Mouse (Mus musculus) embryonic facial prominence, embryonic 10.5 days (tissue): ENCODE data around the gene Rasgef1b. TPM values are rescaled to one million over a fixed set of nuclear protein-coding genes. Genes with fewer than 3 reads are reported as not detected.
"Not testable (repeated sequence)": the region's sequence is repeated elsewhere in the genome, so short reads cannot be mapped to it uniquely, and the experiment has no call there.

Experiments used
- DNase-seq: peaks from one replicate; pipeline ENCODE4 v3.0.0-alpha.2; 2017; ENCODE audit warnings: low spot score
- H3K27ac ChIP-seq: fragments of 300-500 bp; sonication (generic); replicated peaks from 2 replicates; pipeline ENCODE4 v1.5.1; 2016; ENCODE audit warnings: mild to moderate bottlenecking
- H3K27me3 ChIP-seq: fragments of 300-500 bp; sonication (generic); replicated peaks from 2 replicates; pipeline ENCODE4 v1.6.1; 2016; ENCODE audit warnings: low read depth, mild to moderate bottlenecking; ENCODE audit not compliant: poor library complexity, severe bottlenecking
- H3K36me3 ChIP-seq: fragments of 300-500 bp; sonication (generic); replicated peaks from 2 replicates; pipeline ENCODE4 v1.6.1; 2016; ENCODE audit warnings: mild to moderate bottlenecking, moderate library complexity
- H3K4me1 ChIP-seq: fragments of 300-500 bp; sonication (generic); 2 replicates; pipeline ENCODE4 v1.6.1; 2016
- H3K4me3 ChIP-seq: fragments of 300-500 bp; sonication (generic); 2 replicates; pipeline ENCODE4 v1.5.1; 2016; ENCODE audit warnings: mild to moderate bottlenecking, moderate library complexity
- H3K9me3 ChIP-seq: fragments of 300-500 bp; sonication (generic); 2 replicates; pipeline ENCODE4 v1.6.1; 2016; ENCODE audit warnings: mild to moderate bottlenecking
- WGBS: fragments of 180-500 bp; shearing (Covaris S2); methylation state at CpG from one replicate; pipeline ENCODE4 v1.1.7; 2016; 5-methylcytosine and 5-hydroxymethylcytosine counted together
- polyA plus RNA-seq: library from polyadenylated mRNA; unstranded; fragments of >200 nt; fragmentation: Nextera tagmentation; extraction: Ambion mirVana; gene quantifications from 2 replicates; pipeline ENCODE4 v1.2.1, GENCODE M21; 2016

Gene Rasgef1b
- polyA plus RNA-seq, 1 experiment from 2014 or later, result 11.8 TPM

GRCm38 (mm10) chr5:99223869-99224498 lies 504.9 kb downstream of the Rasgef1b start:
- H3K9me3 ChIP-seq, result no peaks in the 10 kb centered on the region; the same call in 1 of the 2 replicates
- H3K27ac ChIP-seq, result no peak overlapping the region
- DNase-seq, result no peak
- no peaks in the 10 kb centered on the region for H3K4me1 ChIP-seq
- no peaks in the 10 kb centered on the region for H3K27me3 ChIP-seq
- peaks cover 93% of the 10 kb centered on the region for H3K36me3 ChIP-seq
- WGBS, result 73% methylated on average over 15 of the region's 15 CpGs
- H3K4me3 ChIP-seq, result no peak overlapping the region

GRCm38 (mm10) chr5:99218385-99218784 lies 510.5 kb downstream of the Rasgef1b start:
- Histone ChIP-seq H3K4me1 (no peaks in the 10 kb centered on the region), H3K9me3 (no peaks in the 10 kb centered on the region; the same call in 1 of the 2 replicates)
- WGBS, result 73% methylated on average over 5 of the region's 5 CpGs

GRCm38 (mm10) chr5:99216588-99217152 lies 512.2 kb downstream of the Rasgef1b start:
- H3K27ac ChIP-seq, DNase-seq, H3K27me3 ChIP-seq, H3K9me3 ChIP-seq, H3K4me3 ChIP-seq, H3K4me1 ChIP-seq: not testable (repeated sequence)
- WGBS, result 97% methylated on average over 1 of the region's 1 CpGs
- peaks cover 54% of the 10 kb centered on the region for H3K36me3 ChIP-seq

More at GRCm38 (mm10) chr5:99218385-99218784, 510.5 kb downstream of the Rasgef1b start:
- H3K4me3 ChIP-seq, result no peak overlapping the region
- H3K27me3 ChIP-seq, result no peaks in the 10 kb centered on the region
- DNase-seq, result no peak
- H3K27ac ChIP-seq, result no peak overlapping the region
- H3K36me3 ChIP-seq, result peaks cover 71% of the 10 kb centered on the region

- no peak for DNase-seq
- Histone ChIP-seq H3K9me3 (no peaks in the 10 kb centered on the region), H3K36me3 (peaks cover 42% of the 10 kb centered on the region), H3K4me3 (no peak overlapping the region), H3K4me1 (no peaks in the 10 kb centered on the region), H3K27ac (no peak overlapping the region), H3K27me3 (no peaks in the 10 kb centered on the region)
- WGBS, result 68% methylated on average over 7 of the region's 7 CpGs
Observed at GRCm38 (mm10) chr5:99215207-99216157, 513.4 kb downstream of the Rasgef1b start.

GRCm38 (mm10) chr5:99214400-99214799 lies 514.5 kb downstream of the Rasgef1b start:
- H3K27me3 ChIP-seq, result no peaks in the 10 kb centered on the region
- WGBS, result 90% methylated on average over 6 of the region's 6 CpGs
- H3K36me3 ChIP-seq, result peaks cover 34% of the 10 kb centered on the region
- no peak overlapping the region for H3K27ac ChIP-seq
- no peaks in the 10 kb centered on the region for H3K4me1 ChIP-seq
- no peak overlapping the region for H3K4me3 ChIP-seq
- no peaks in the 10 kb centered on the region for H3K9me3 ChIP-seq
- no peak for DNase-seq

- Histone ChIP-seq H3K9me3 (no peaks in the 10 kb centered on the region), H3K27me3 (no peaks in the 10 kb centered on the region), H3K27ac (no peak overlapping the region), H3K4me3 (no peak overlapping the region), H3K4me1 (no peaks in the 10 kb centered on the region), H3K36me3 (peaks cover 23% of the 10 kb centered on the region)
- DNase-seq, result no peak
- WGBS, result 91% methylated on average over 6 of the region's 6 CpGs
Observed at GRCm38 (mm10) chr5:99213211-99213610, 515.7 kb downstream of the Rasgef1b start.

GRCm38 (mm10) chr5:99203475-99203874 lies 525.4 kb downstream of the Rasgef1b start:
- no peaks in the 10 kb centered on the region for H3K36me3 ChIP-seq
- H3K4me1 ChIP-seq, result no peaks in the 10 kb centered on the region
- no peak overlapping the region for H3K4me3 ChIP-seq
- no peak for DNase-seq
- H3K9me3 ChIP-seq, result no peaks in the 10 kb centered on the region
- 91% methylated on average over 2 of the region's 2 CpGs for WGBS
- peaks cover 8% of the 10 kb centered on the region for H3K27me3 ChIP-seq
- no peak overlapping the region for H3K27ac ChIP-seq

- no peak overlapping the region for H3K4me3 ChIP-seq
- H3K9me3 ChIP-seq, result no peaks in the 10 kb centered on the region
- H3K27ac ChIP-seq, result no peak overlapping the region
- peak; percentile 60 for DNase-seq
- no peaks in the 10 kb centered on the region for H3K4me1 ChIP-seq
- peaks cover 8% of the 10 kb centered on the region for H3K27me3 ChIP-seq
- no peaks in the 10 kb centered on the region for H3K36me3 ChIP-seq
- 59% methylated on average over 15 of the region's 15 CpGs for WGBS
Observed at GRCm38 (mm10) chr5:99202074-99202837, 526.6 kb downstream of the Rasgef1b start.

GRCm38 (mm10) chr5:99195436-99195835 lies 533.4 kb downstream of the Rasgef1b start:
- Histone ChIP-seq H3K27ac (no peak overlapping the region), H3K9me3 (no peaks in the 10 kb centered on the region), H3K4me1 (peaks cover 15% of the 10 kb centered on the region), H3K4me3 (no peak overlapping the region), H3K27me3 (no peaks in the 10 kb centered on the region), H3K36me3 (no peaks in the 10 kb centered on the region)
- WGBS, result 93% methylated on average over 5 of the region's 5 CpGs
- no peak for DNase-seq

GRCm38 (mm10) chr5:99190941-99191800 lies 537.7 kb downstream of the Rasgef1b start:
- DNase-seq, result peak; percentile 65
- peak overlapping the region; percentile 84 for H3K27ac ChIP-seq
- no peaks in the 10 kb centered on the region for H3K27me3 ChIP-seq
- peaks cover 19% of the 10 kb centered on the region for H3K4me1 ChIP-seq
- 53% methylated on average over 26 of the region's 26 CpGs for WGBS
- H3K4me3 ChIP-seq, result 0 out of 2 replicates have a peak overlapping the region, but pooled peaks have one; percentile 5
- no peaks in the 10 kb centered on the region for H3K36me3 ChIP-seq
- no peaks in the 10 kb centered on the region for H3K9me3 ChIP-seq

GRCm38 (mm10) chr5:99183637-99184036 lies 545.2 kb downstream of the Rasgef1b start:
- H3K4me3 ChIP-seq, result no peak overlapping the region
- H3K36me3 ChIP-seq, result no peaks in the 10 kb centered on the region
- no peaks in the 10 kb centered on the region for H3K4me1 ChIP-seq
- H3K27me3 ChIP-seq, result no peaks in the 10 kb centered on the region
- H3K9me3 ChIP-seq, result no peaks in the 10 kb centered on the region
- 85% methylated on average over 7 of the region's 7 CpGs for WGBS
- peak; percentile 19 for DNase-seq
- no peak overlapping the region for H3K27ac ChIP-seq
